Mouse (Mus musculus): ENCODE results near the gene Barx2. TPM values are rescaled to one million over a fixed set of nuclear protein-coding genes. Genes with fewer than 3 reads are reported as not detected.
A peak's percentile ranks its signal among the peaks of the same experiment; 100 is the strongest.

Gene Barx2
- total RNA-seq, 2 experiments from 2014 or later, result 5.0 to 6.8 TPM

GRCm38 (mm10) chr9:31886258-31886657, 27.0 kb downstream of the Barx2 start:
- intact Hi-C loops (cut with DNase I), result no loop called here
- DNase-seq (ENCODE audit: extremely low spot score in 1 of 2, low spot score in 2 of 2), result no peak
- Histone ChIP-seq H3K27ac (no peak overlapping the region), H3K4me3 (no peak overlapping the region)
- no peak for TF ChIP-seq CTCF (IDR thresholded peaks at IDR 0.05)

GRCm38 (mm10) chr9:31882376-31882775, 30.9 kb downstream of the Barx2 start:
- intact Hi-C loops (cut with DNase I), result no loop called here
- Histone ChIP-seq H3K4me3 (no peak overlapping the region), H3K27ac (no peak overlapping the region)
- DNase-seq (ENCODE audit: extremely low spot score in 1 of 2, low spot score in 2 of 2), result no peak
- TF ChIP-seq CTCF (IDR thresholded peaks at IDR 0.05), result no peak

- Histone ChIP-seq H3K4me3 (no peak overlapping the region), H3K27ac (no peak overlapping the region)
- no peak for DNase-seq (ENCODE audit: extremely low spot score in 1 of 2, low spot score in 2 of 2)
- intact Hi-C loops (cut with DNase I), result no loop called here
- no peak for TF ChIP-seq CTCF (IDR thresholded peaks at IDR 0.05)
Measured at GRCm38 (mm10) chr9:31875556-31875955, 37.7 kb downstream of the Barx2 start.

GRCm38 (mm10) chr9:31874236-31874635, 39.0 kb downstream of the Barx2 start:
- no peak overlapping the region for H3K27ac ChIP-seq
- TF ChIP-seq CTCF (IDR thresholded peaks at IDR 0.05), result no peak
- intact Hi-C loops (cut with DNase I), result no loop called here
- DNase-seq (ENCODE audit: extremely low spot score in 1 of 2, low spot score in 2 of 2), result no peak
- H3K4me3 ChIP-seq, result no peak overlapping the region

DNA sequence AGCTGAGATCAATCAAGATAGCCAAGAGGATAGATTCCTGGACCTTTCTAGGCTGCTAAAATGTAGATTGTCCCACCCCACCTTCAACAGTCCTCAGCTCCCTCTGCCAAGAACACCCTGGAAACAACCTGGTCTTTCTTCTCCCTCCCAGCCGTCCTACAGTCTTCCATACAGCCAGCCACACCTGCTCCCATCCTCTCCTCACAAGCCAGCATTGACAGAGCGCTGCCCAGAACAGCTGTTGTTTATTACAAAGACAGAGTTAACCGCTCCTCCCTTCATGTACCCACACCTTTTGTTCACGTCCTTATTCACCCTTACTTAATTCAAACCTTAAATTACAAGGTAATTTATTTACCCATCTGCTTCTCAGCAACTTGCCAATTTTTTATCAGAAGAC, 41.9 kb downstream of the Barx2 start:
- Histone ChIP-seq H3K4me3 (no peak overlapping the region), H3K27ac (no peak overlapping the region)
- TF ChIP-seq CTCF (IDR thresholded peaks at IDR 0.05), result no peak
- no peak for DNase-seq (ENCODE audit: extremely low spot score in 1 of 2, low spot score in 2 of 2)
- intact Hi-C loops (cut with DNase I), result no loop called here

DNA sequence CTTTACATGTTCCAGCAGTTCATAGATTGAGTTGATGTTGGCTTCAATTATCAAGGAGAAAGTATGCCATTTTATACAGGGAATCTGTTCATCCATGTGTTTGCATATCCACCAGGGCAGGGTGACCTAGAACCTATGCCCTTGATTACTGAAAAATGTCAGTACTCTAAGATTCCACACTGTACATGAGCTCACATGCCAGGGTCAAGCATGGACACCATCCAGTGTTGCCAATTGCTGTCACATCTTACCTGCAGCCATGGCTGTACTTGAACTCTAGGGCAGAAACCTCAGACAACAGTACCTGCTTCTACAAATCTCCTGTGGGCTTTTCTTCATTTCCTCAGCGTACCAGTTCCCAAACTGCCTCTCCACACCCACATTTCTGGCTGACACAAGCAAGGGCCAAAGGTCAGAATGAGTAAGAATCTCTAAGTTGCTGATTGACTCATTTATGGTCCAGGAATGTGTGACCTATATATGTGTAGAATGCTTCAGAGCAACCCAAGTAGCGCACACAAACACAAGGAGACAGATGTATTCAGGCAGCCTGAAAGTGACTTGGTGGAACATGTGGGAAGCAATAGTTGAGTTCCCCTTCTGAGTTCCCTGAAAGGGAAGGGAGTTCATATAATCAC, 44.3 kb downstream of the Barx2 start:
- Histone ChIP-seq H3K27ac (no peak overlapping the region), H3K4me3 (no peak overlapping the region)
- no peak for DNase-seq (ENCODE audit: extremely low spot score in 1 of 2, low spot score in 2 of 2)
- intact Hi-C loops (cut with DNase I), result no loop called here
- no peak for TF ChIP-seq CTCF (IDR thresholded peaks at IDR 0.05)

GRCm38 (mm10) chr9:31863830-31864229, 49.4 kb downstream of the Barx2 start:
- intact Hi-C loops (cut with DNase I), result no loop called here

GRCm38 (mm10) chr9:31859446-31859845, 53.8 kb downstream of the Barx2 start:
- intact Hi-C loops (cut with DNase I), result loop anchor here (2.0 kb wide), 1 partner anchor 53 kb away; the partner anchor contains the start of gene Barx2

More at GRCm38 (mm10) chr9:31863830-31864229, 49.4 kb downstream of the Barx2 start:
- H3K27ac ChIP-seq, result no peak overlapping the region
- no peak for TF ChIP-seq CTCF (IDR thresholded peaks at IDR 0.05)
- DNase-seq (ENCODE audit: extremely low spot score in 1 of 2, low spot score in 2 of 2), result no peak
- no peak overlapping the region for H3K4me3 ChIP-seq

DNA sequence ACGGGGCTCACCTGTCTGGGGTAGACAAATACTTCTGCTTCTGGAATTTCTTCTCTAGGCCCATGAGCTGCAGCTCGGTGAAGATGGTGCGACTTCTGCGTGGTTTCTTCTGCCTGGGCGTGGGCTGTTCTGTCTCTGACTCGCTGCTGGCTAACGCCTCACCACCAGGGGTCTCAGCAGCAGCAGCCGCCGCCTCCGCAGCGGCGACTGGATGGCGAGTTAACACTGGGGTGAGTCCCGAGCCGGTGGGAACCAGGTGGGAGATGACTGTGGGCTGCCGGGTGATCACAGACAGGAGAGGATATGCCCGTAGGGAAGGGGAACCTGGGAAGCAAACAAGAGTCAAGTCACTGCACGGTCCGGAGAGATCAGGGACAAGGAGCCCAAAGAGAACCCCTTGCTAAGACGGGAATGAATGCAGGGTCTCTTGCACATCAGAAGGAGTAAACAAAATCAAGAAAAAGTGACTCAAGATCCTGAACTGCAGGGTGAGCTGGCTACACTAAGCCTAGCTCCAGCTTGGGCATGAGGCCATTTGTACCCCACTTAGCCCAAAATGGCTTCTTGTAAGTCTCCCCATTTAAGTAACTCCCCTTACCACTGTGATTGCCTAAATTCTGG, 54.4 kb downstream of the Barx2 start:
- intact Hi-C loops (cut with DNase I), result loop anchor here (2.0 kb wide), 1 partner anchor 54 kb away; the partner anchor contains the start of gene Barx2
- Histone ChIP-seq H3K4me3 (peak overlapping the region; percentile 11; the same call in 1 of the 2 replicates), H3K27ac (0 out of 2 replicates have a peak overlapping the region, but pooled peaks have one; percentile 2)
- peak; percentile 59 for TF ChIP-seq CTCF (IDR thresholded peaks at IDR 0.05)
- peak; percentile 31 to 35 for DNase-seq (ENCODE audit: extremely low spot score in 1 of 2, low spot score in 2 of 2)

More at GRCm38 (mm10) chr9:31859446-31859845, 53.8 kb downstream of the Barx2 start:
- no peak overlapping the region for H3K4me3 ChIP-seq
- no peak for DNase-seq (ENCODE audit: extremely low spot score in 1 of 2, low spot score in 2 of 2)
- no peak overlapping the region for H3K27ac ChIP-seq
- TF ChIP-seq CTCF (IDR thresholded peaks at IDR 0.05), result no peak

GRCm38 (mm10) chr9:31857512-31857911, 55.8 kb downstream of the Barx2 start:
- intact Hi-C loops (cut with DNase I), result loop anchor here (2.0 kb wide), 1 partner anchor 63 kb away; no protein-coding TSS in a partner anchor
- TF ChIP-seq CTCF (IDR thresholded peaks at IDR 0.05), result no peak
- DNase-seq (ENCODE audit: extremely low spot score in 1 of 2, low spot score in 2 of 2), result peak in 1 of 2 experiments; percentile 24
- Histone ChIP-seq H3K27ac (no peak overlapping the region; the same call in 1 of the 2 replicates), H3K4me3 (no peak overlapping the region)

- Histone ChIP-seq H3K4me3 (no peak overlapping the region), H3K27ac (no peak overlapping the region)
- no peak for TF ChIP-seq CTCF (IDR thresholded peaks at IDR 0.05)
- intact Hi-C loops (cut with DNase I), result loop anchor here (2.0 kb wide), 1 partner anchor 62 kb away; no protein-coding TSS in a partner anchor
- DNase-seq (ENCODE audit: extremely low spot score in 1 of 2, low spot score in 2 of 2), result peak; percentile 40 to 49
Measured at GRCm38 (mm10) chr9:31856437-31856836, 56.8 kb downstream of the Barx2 start.

GRCm38 (mm10) chr9:31855668-31856067, 57.6 kb downstream of the Barx2 start:
- TF ChIP-seq CTCF (IDR thresholded peaks at IDR 0.05), result no peak
- Histone ChIP-seq H3K27ac (no peak overlapping the region), H3K4me3 (no peak overlapping the region)
- intact Hi-C loops (cut with DNase I), result loop anchor here (2.0 kb wide), 1 partner anchor 61 kb away; no protein-coding TSS in a partner anchor
- DNase-seq (ENCODE audit: extremely low spot score in 1 of 2, low spot score in 2 of 2), result no peak
